Comparison of ENCODE assay signal across 29 mouse cellular contexts in the genomic region with DNA sequence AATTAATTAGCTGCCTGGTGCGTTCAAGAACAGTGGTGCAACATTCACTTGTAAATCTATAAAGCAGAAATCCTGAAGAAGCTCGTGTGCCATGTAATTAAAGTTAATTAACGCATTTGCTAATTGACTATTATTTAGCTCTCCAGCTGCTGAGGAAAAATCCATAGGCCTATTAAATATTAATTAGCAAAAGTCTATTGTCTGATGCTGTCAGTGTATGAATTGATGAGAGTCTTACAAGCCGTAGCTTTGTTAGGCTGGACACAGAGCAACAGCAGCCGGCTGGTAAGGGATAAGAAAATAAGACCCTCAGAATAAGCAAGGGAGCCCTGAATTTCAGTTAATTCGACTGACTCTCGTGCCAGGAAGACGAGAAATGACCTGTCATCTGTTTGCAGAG. TPM values are rescaled to one million over a fixed set of nuclear protein-coding genes. Genes with fewer than 3 reads are reported as not detected.
DNase-seq lines count a peak whose midpoint lies in the region; ATAC-seq and TF ChIP-seq lines count a peak whose summit lies in the region.
"Had no signal": no experiment of that assay in that cellular context is flagged by ENCODE, and none has a peak within 500 bp of the region (broad histone marks: within the 10 kb centered on the region; RNA-seq: fewer than 3 reads in every experiment).

No protein-coding gene starts in this region.

- TF ChIP-seq POLR2A in brain, embryonic 14.5 days (IDR thresholded peaks at IDR 0.05; ENCODE audit: borderline replicate concordance, extremely low read depth, insufficient read depth, insufficient read length, poor library complexity, severe bottlenecking), result no peak

- H3K36me3 ChIP-seq in forebrain, embryonic 14.5 days (ENCODE audit: control insufficient read depth, insufficient read depth, low read length), result no peaks in the 10 kb centered on the region
- no peaks in the 10 kb centered on the region for H3K36me3 ChIP-seq in forebrain, postnatal 0 days (ENCODE audit: insufficient read depth)
- no peaks in the 10 kb centered on the region for H3K36me3 ChIP-seq in hindbrain, embryonic 12.5 days
- no peaks in the 10 kb centered on the region for H3K36me3 ChIP-seq in midbrain, embryonic 15.5 days (replicated peaks)
- H3K36me3 ChIP-seq: heart, embryonic 12.5 days; hindbrain, embryonic 15.5 days had no signal

- H3K9ac ChIP-seq in forebrain, embryonic 14.5 days (ENCODE audit: low read length), result peak overlapping the region; percentile 0; the same call in 1 of the 2 replicates
- H3K9ac ChIP-seq in forebrain, postnatal 0 days, result no peak overlapping the region
- H3K9ac ChIP-seq in hindbrain, embryonic 12.5 days, result no peak overlapping the region
- no peak overlapping the region for H3K9ac ChIP-seq in midbrain, embryonic 15.5 days
- H3K9ac ChIP-seq: heart, embryonic 12.5 days; hindbrain, embryonic 15.5 days; liver, embryonic 14.5 days; lung, embryonic 14.5 days had no signal

- DNase-seq in forebrain, embryonic 14.5 days (ENCODE audit: low spot score), result peak; percentile 74
- DNase-seq in forebrain, postnatal 0 days, result no peak
- peak; percentile 76 for DNase-seq in brain, embryonic 14.5 days (ENCODE audit: low read depth)
- DNase-seq in right cerebral cortex, postnatal 36 days (ENCODE audit: low spot score in 2 of 2), result no peak
- no peak for DNase-seq in layer of hippocampus, adult 11-12 months (ENCODE audit: low spot score)
- DNase-seq: adrenal gland, postnatal 25 days; cerebellum, adult 9-10 months; gastrocnemius, postnatal 10 days; heart, postnatal 10 days; kidney, adult 9 months; kidney, postnatal 14 days; lung, embryonic 14.5 days; right cerebral cortex, postnatal 25 days had no signal

- H3K27me3 ChIP-seq in forebrain, embryonic 14.5 days (replicated peaks; ENCODE audit: control insufficient read depth, insufficient read depth, low read length), result no peaks in the 10 kb centered on the region
- H3K27me3 ChIP-seq in forebrain, postnatal 0 days (ENCODE audit: insufficient read depth, low read length), result no peaks in the 10 kb centered on the region
- no peaks in the 10 kb centered on the region for H3K27me3 ChIP-seq in hindbrain, embryonic 12.5 days
- H3K27me3 ChIP-seq in midbrain, embryonic 15.5 days (replicated peaks), result no peaks in the 10 kb centered on the region
- H3K27me3 ChIP-seq: heart, embryonic 12.5 days; hindbrain, embryonic 15.5 days had no signal

- WGBS in forebrain, embryonic 14.5 days, result 12% methylated on average over 8 of the region's 8 CpGs
- 19% methylated on average over 8 of the region's 8 CpGs for WGBS in forebrain, postnatal 0 days
- WGBS in hindbrain, embryonic 12.5 days, result 33% methylated on average over 8 of the region's 8 CpGs
- WGBS in midbrain, embryonic 15.5 days, result 35% methylated on average over 8 of the region's 8 CpGs

- H3K4me3 ChIP-seq in forebrain, embryonic 14.5 days (ENCODE audit: low read depth, low read length), result no peak overlapping the region
- H3K4me3 ChIP-seq in forebrain, postnatal 0 days (ENCODE audit: low read depth, low read length), result no peak overlapping the region
- H3K4me3 ChIP-seq in hindbrain, embryonic 12.5 days, result no peak overlapping the region
- H3K4me3 ChIP-seq in midbrain, embryonic 15.5 days, result no peak overlapping the region
- H3K4me3 ChIP-seq: heart, embryonic 12.5 days; hindbrain, embryonic 15.5 days had no signal

- no peak for TF ChIP-seq CTCF in forebrain, postnatal 0 days (IDR thresholded peaks at IDR 0.05; ENCODE audit: low read depth)
- no peak for TF ChIP-seq CTCF in brain, embryonic 14.5 days (IDR thresholded peaks at IDR 0.05; ENCODE audit: borderline replicate concordance, extremely low read depth, insufficient read depth, insufficient read length)

- peak overlapping the region; percentile 6; the same call in 1 of the 2 replicates for H3K4me2 ChIP-seq in forebrain, embryonic 14.5 days (ENCODE audit: low read length)
- H3K4me2 ChIP-seq in forebrain, postnatal 0 days (ENCODE audit: low read depth), result no peak overlapping the region
- H3K4me2 ChIP-seq in hindbrain, embryonic 12.5 days (replicated peaks), result no peak overlapping the region
- H3K4me2 ChIP-seq in midbrain, embryonic 15.5 days, result no peak overlapping the region
- H3K4me2 ChIP-seq: heart, embryonic 12.5 days; hindbrain, embryonic 15.5 days; lung, embryonic 14.5 days had no signal

- no peaks in the 10 kb centered on the region for H3K9me3 ChIP-seq in forebrain, embryonic 14.5 days (replicated peaks; ENCODE audit: control insufficient read depth, low read length)
- H3K9me3 ChIP-seq in forebrain, postnatal 0 days (ENCODE audit: low read length), result no peaks in the 10 kb centered on the region
- no peaks in the 10 kb centered on the region for H3K9me3 ChIP-seq in hindbrain, embryonic 12.5 days (replicated peaks)
- no peaks in the 10 kb centered on the region for H3K9me3 ChIP-seq in midbrain, embryonic 15.5 days
- H3K9me3 ChIP-seq: heart, embryonic 12.5 days; hindbrain, embryonic 15.5 days had no signal

- H3K27ac ChIP-seq in forebrain, embryonic 14.5 days (ENCODE audit: low read depth, low read length), result 0 out of 2 replicates have a peak overlapping the region, but pooled peaks have one; percentile 21
- no peak overlapping the region for H3K27ac ChIP-seq in forebrain, postnatal 0 days (ENCODE audit: low read depth, low read length)
- peak overlapping the region; percentile 73 for H3K27ac ChIP-seq in hindbrain, embryonic 12.5 days
- H3K27ac ChIP-seq in midbrain, embryonic 15.5 days, result peak overlapping the region; percentile 54; the same call in 1 of the 2 replicates
- H3K27ac ChIP-seq: liver, embryonic 14.5 days; macrophage had no signal

- ATAC-seq in forebrain, embryonic 14.5 days, result peak; percentile 68
- no peak for ATAC-seq in forebrain, postnatal 0 days
- ATAC-seq in hindbrain, embryonic 12.5 days (ENCODE audit: low FRiP score), result peak; percentile 66; the same call in 1 of the 2 replicates
- no peak; the same call in 1 of the 2 replicates for ATAC-seq in midbrain, embryonic 15.5 days (replicated peaks)
- ATAC-seq: CD4-positive, CD25-positive, alpha-beta regulatory T cell, adult 4 months; intestine, embryonic 16.5 days had no signal

- peaks cover 11% of the 10 kb centered on the region; the same call in 1 of the 2 replicates for H3K4me1 ChIP-seq in forebrain, embryonic 14.5 days (ENCODE audit: control insufficient read depth, insufficient read depth, low read length)
- no peaks in the 10 kb centered on the region; the same call in 1 of the 2 replicates for H3K4me1 ChIP-seq in forebrain, postnatal 0 days (ENCODE audit: insufficient read depth)
- peaks cover 15% of the 10 kb centered on the region for H3K4me1 ChIP-seq in hindbrain, embryonic 12.5 days
- peaks cover 17% of the 10 kb centered on the region for H3K4me1 ChIP-seq in midbrain, embryonic 15.5 days

RNA-seq across cellular contexts. Expression of a gene that starts 37.0 kb away (rescaled TPM):
- polyA plus RNA-seq in forebrain, embryonic 14.5 days (2014; fragmentation: Nextera tagmentation; extraction: Ambion mirVana), result not detected in 2 replicates
- total RNA-seq in forebrain, postnatal 0 days (2014; rRNA removed), result not detected in 2 replicates
- polyA plus RNA-seq in forebrain, postnatal 0 days (2015; fragmentation: Nextera tagmentation; extraction: Ambion mirVana), result not detected in 2 replicates
- not detected in 2 replicates for polyA plus RNA-seq in brain, embryonic 14.5 days (2012; rRNA removed)
- polyA plus RNA-seq in hindbrain, embryonic 12.5 days (2016; fragmentation: Nextera tagmentation; extraction: Ambion mirVana), result not detected in 2 replicates
- not detected in 2 replicates for polyA plus RNA-seq in midbrain, embryonic 15.5 days (2015; fragmentation: Nextera tagmentation; extraction: Ambion mirVana)
- total RNA-seq: adrenal gland, postnatal 25 days; gastrocnemius, postnatal 10 days; granulocyte monocyte progenitor cell, adult 5-6 weeks; heart, postnatal 10 days; layer of hippocampus, adult 8-10 months; left cerebral cortex, adult 18-20 months; left cerebral cortex, postnatal 25 days had no signal
- polyA plus RNA-seq: CD4-positive, CD25-positive, alpha-beta regulatory T cell, adult 4 months; embryonic facial prominence, embryonic 14.5 days; heart, embryonic 12.5 days; hindbrain, embryonic 15.5 days; intestine, embryonic 16.5 days; limb, embryonic 14.5 days; liver, embryonic 14.5 days; lung, embryonic 14.5 days; macrophage; spleen, adult 2 months; testis, adult 2 months had no signal

Comparison
In these comparisons a context has a peak if more than half of its experiments do, and no peak if none do; other contexts are left out.
1. ATAC-seq: peak in forebrain, embryonic 14.5 days (single experiment) and hindbrain, embryonic 12.5 days (single experiment); none in forebrain, postnatal 0 days (single experiment) and midbrain, embryonic 15.5 days (single experiment).
2. DNase-seq: peak in forebrain, embryonic 14.5 days (single experiment) and brain, embryonic 14.5 days (single experiment); none in forebrain, postnatal 0 days (single experiment), right cerebral cortex, postnatal 36 days (0 of 2) and layer of hippocampus, adult 11-12 months (single experiment).